Mouse (Mus musculus): ENCODE data around the gene Ccdc65. TPM values are rescaled to one million over a fixed set of nuclear protein-coding genes. Genes with fewer than 3 reads are reported as not detected.

The Ccdc65 gene
- 1.5 and 1.7 TPM in 2 replicates for polyA plus RNA-seq (2015; fragmentation: Nextera tagmentation; extraction: Ambion mirVana)

- 0 out of 2 replicates have a peak within 1 kb of the TSS, but pooled peaks have one; percentile 5 for H3K9ac ChIP-seq (ENCODE audit: low read length)
Measured at GRCm38 (mm10) chr15:98707766-98708372, at the start of gene Ccdc65. Ccdc65 (plus strand) TSS chr15:98708207.

GRCm38 (mm10) chr15:98662198-98662566 is 45.8 kb upstream of the Ccdc65 start:
- no peak for ATAC-seq (ENCODE audit: insufficient read depth, low FRiP score)
- Histone ChIP-seq H3K9me3 (replicated peaks; ENCODE audit: control insufficient read depth, low read length) (no peaks in the 10 kb centered on the region), H3K27me3 (ENCODE audit: control insufficient read depth, insufficient read depth, low read length) (no peaks in the 10 kb centered on the region), H3K4me3 (replicated peaks; ENCODE audit: low read length) (peak overlapping the region; percentile 76), H3K4me2 (ENCODE audit: low read depth, low read length) (peak overlapping the region; percentile 68), H3K36me3 (ENCODE audit: control insufficient read depth, insufficient read depth, low read length) (peaks cover 12% of the 10 kb centered on the region), H3K9ac (ENCODE audit: low read length) (peak overlapping the region; percentile 94), H3K4me1 (ENCODE audit: control insufficient read depth, insufficient read depth, low read length) (no peaks in the 10 kb centered on the region), H3K27ac (ENCODE audit: low read length) (peak overlapping the region; percentile 90)
- under 1% methylated on average over 14 of the region's 14 CpGs for WGBS

More at GRCm38 (mm10) chr15:98707766-98708372, at the start of gene Ccdc65:
- Histone ChIP-seq H3K9me3 (replicated peaks; ENCODE audit: control insufficient read depth, low read length) (no peaks in the 10 kb centered on the region), H3K27me3 (ENCODE audit: control insufficient read depth, insufficient read depth, low read length) (peaks cover 4% of the 10 kb centered on the region; the same call in 1 of the 2 replicates), H3K27ac (ENCODE audit: low read length) (no peak within 1 kb of the TSS), H3K4me3 (replicated peaks; ENCODE audit: low read length) (peak within 1 kb of the TSS; percentile 41), H3K36me3 (ENCODE audit: control insufficient read depth, insufficient read depth, low read length) (no peaks in the 10 kb centered on the region), H3K4me1 (ENCODE audit: control insufficient read depth, insufficient read depth, low read length) (no peaks in the 10 kb centered on the region), H3K4me2 (ENCODE audit: low read depth, low read length) (peak within 1 kb of the TSS; percentile 51)
- WGBS = 16% methylated on average over 16 of the region's 16 CpGs
- ATAC-seq (ENCODE audit: insufficient read depth, low FRiP score) = peak; percentile 56; the same call in 1 of the 2 replicates

GRCm38 (mm10) chr15:98662567-98663545 is 45.2 kb upstream of the Ccdc65 start, which contains the start of gene Ddx23:
Ddx23 (minus strand) TSS chr15:98662894.
- ATAC-seq (ENCODE audit: insufficient read depth, low FRiP score) = peak; percentile 97
- WGBS = 3% methylated on average over 47 of the region's 48 CpGs
- H3K36me3 ChIP-seq (ENCODE audit: control insufficient read depth, insufficient read depth, low read length) = peaks cover 5% of the 10 kb centered on the region
- H3K4me1 ChIP-seq (ENCODE audit: control insufficient read depth, insufficient read depth, low read length) = no peaks in the 10 kb centered on the region
- peak within 1 kb of the TSS; percentile 94 for H3K9ac ChIP-seq (ENCODE audit: low read length)
- peak within 1 kb of the TSS; percentile 76 for H3K4me3 ChIP-seq (replicated peaks; ENCODE audit: low read length)
- H3K27ac ChIP-seq (ENCODE audit: low read length) = peak within 1 kb of the TSS; percentile 90
- H3K9me3 ChIP-seq (replicated peaks; ENCODE audit: control insufficient read depth, low read length) = no peaks in the 10 kb centered on the region
- peak within 1 kb of the TSS; percentile 68 for H3K4me2 ChIP-seq (ENCODE audit: low read depth, low read length)
- H3K27me3 ChIP-seq (ENCODE audit: control insufficient read depth, insufficient read depth, low read length) = no peaks in the 10 kb centered on the region

GRCm38 (mm10) chr15:98664042-98664907 is 43.7 kb upstream of the Ccdc65 start:
- Histone ChIP-seq H3K4me1 (ENCODE audit: control insufficient read depth, insufficient read depth, low read length) (no peaks in the 10 kb centered on the region), H3K4me2 (ENCODE audit: low read depth, low read length) (no peak overlapping the region), H3K4me3 (replicated peaks; ENCODE audit: low read length) (no peak overlapping the region), H3K36me3 (ENCODE audit: control insufficient read depth, insufficient read depth, low read length) (no peaks in the 10 kb centered on the region), H3K9me3 (replicated peaks; ENCODE audit: control insufficient read depth, low read length) (no peaks in the 10 kb centered on the region), H3K27ac (ENCODE audit: low read length) (no peak overlapping the region), H3K9ac (ENCODE audit: low read length) (no peak overlapping the region), H3K27me3 (ENCODE audit: control insufficient read depth, insufficient read depth, low read length) (no peaks in the 10 kb centered on the region)
- ATAC-seq (ENCODE audit: insufficient read depth, low FRiP score) = no peak
- WGBS = 76% methylated on average over 11 of the region's 11 CpGs

- Histone ChIP-seq H3K9ac (ENCODE audit: low read length) (no peak overlapping the region), H3K4me2 (ENCODE audit: low read depth, low read length) (no peak overlapping the region), H3K4me3 (replicated peaks; ENCODE audit: low read length) (no peak overlapping the region), H3K36me3 (ENCODE audit: control insufficient read depth, insufficient read depth, low read length) (no peaks in the 10 kb centered on the region), H3K27ac (ENCODE audit: low read length) (no peak overlapping the region), H3K4me1 (ENCODE audit: control insufficient read depth, insufficient read depth, low read length) (peaks cover 12% of the 10 kb centered on the region), H3K27me3 (ENCODE audit: control insufficient read depth, insufficient read depth, low read length) (peaks cover 33% of the 10 kb centered on the region), H3K9me3 (replicated peaks; ENCODE audit: control insufficient read depth, low read length) (no peaks in the 10 kb centered on the region)
- 55% methylated on average over 4 of the region's 4 CpGs for WGBS
- no peak for ATAC-seq (ENCODE audit: insufficient read depth, low FRiP score)
Measured at GRCm38 (mm10) chr15:98672592-98672991, 35.4 kb upstream of the Ccdc65 start.

GRCm38 (mm10) chr15:98673732-98674131 is 34.3 kb upstream of the Ccdc65 start:
- no peaks in the 10 kb centered on the region for H3K36me3 ChIP-seq (ENCODE audit: control insufficient read depth, insufficient read depth, low read length)
- no peak overlapping the region for H3K4me2 ChIP-seq (ENCODE audit: low read depth, low read length)
- no peaks in the 10 kb centered on the region for H3K9me3 ChIP-seq (replicated peaks; ENCODE audit: control insufficient read depth, low read length)
- no peak for ATAC-seq (ENCODE audit: insufficient read depth, low FRiP score)
- H3K9ac ChIP-seq (ENCODE audit: low read length) = no peak overlapping the region
- 76% methylated on average over 7 of the region's 7 CpGs for WGBS
- H3K27me3 ChIP-seq (ENCODE audit: control insufficient read depth, insufficient read depth, low read length) = peaks cover 37% of the 10 kb centered on the region
- H3K27ac ChIP-seq (ENCODE audit: low read length) = no peak overlapping the region
- no peak overlapping the region for H3K4me3 ChIP-seq (replicated peaks; ENCODE audit: low read length)
- H3K4me1 ChIP-seq (ENCODE audit: control insufficient read depth, insufficient read depth, low read length) = peaks cover 12% of the 10 kb centered on the region

- Histone ChIP-seq H3K27me3 (ENCODE audit: control insufficient read depth, insufficient read depth, low read length) (peaks cover 37% of the 10 kb centered on the region), H3K36me3 (ENCODE audit: control insufficient read depth, insufficient read depth, low read length) (no peaks in the 10 kb centered on the region), H3K9me3 (replicated peaks; ENCODE audit: control insufficient read depth, low read length) (no peaks in the 10 kb centered on the region), H3K27ac (ENCODE audit: low read length) (no peak overlapping the region), H3K4me2 (ENCODE audit: low read depth, low read length) (no peak overlapping the region), H3K4me1 (ENCODE audit: control insufficient read depth, insufficient read depth, low read length) (peaks cover 12% of the 10 kb centered on the region), H3K4me3 (replicated peaks; ENCODE audit: low read length) (no peak overlapping the region), H3K9ac (ENCODE audit: low read length) (no peak overlapping the region)
- WGBS = 46% methylated on average over 7 of the region's 7 CpGs
- ATAC-seq (ENCODE audit: insufficient read depth, low FRiP score) = no peak
Measured at GRCm38 (mm10) chr15:98674284-98674993, 33.6 kb upstream of the Ccdc65 start.

GRCm38 (mm10) chr15:98674994-98675545 is 32.9 kb upstream of the Ccdc65 start:
- H3K9me3 ChIP-seq (replicated peaks; ENCODE audit: control insufficient read depth, low read length) = no peaks in the 10 kb centered on the region
- no peak overlapping the region for H3K4me3 ChIP-seq (replicated peaks; ENCODE audit: low read length)
- H3K27me3 ChIP-seq (ENCODE audit: control insufficient read depth, insufficient read depth, low read length) = peaks cover 37% of the 10 kb centered on the region
- ATAC-seq (ENCODE audit: insufficient read depth, low FRiP score) = no peak
- H3K9ac ChIP-seq (ENCODE audit: low read length) = peak overlapping the region; percentile 43; the same call in 1 of the 2 replicates
- H3K27ac ChIP-seq (ENCODE audit: low read length) = no peak overlapping the region
- H3K36me3 ChIP-seq (ENCODE audit: control insufficient read depth, insufficient read depth, low read length) = no peaks in the 10 kb centered on the region
- H3K4me1 ChIP-seq (ENCODE audit: control insufficient read depth, insufficient read depth, low read length) = peaks cover 12% of the 10 kb centered on the region
- WGBS = 23% methylated on average over 11 of the region's 11 CpGs
- H3K4me2 ChIP-seq (ENCODE audit: low read depth, low read length) = no peak overlapping the region
